Mouse (Mus musculus) CH12.LX (cell line): ENCODE data around the gene Cobll1. TPM values are rescaled to one million over a fixed set of nuclear protein-coding genes. Genes with fewer than 3 reads are reported as not detected.

Experiments used
- DNase-seq: peaks from one replicate; pipeline ENCODE4 v3.0.0-alpha.2; 2013; ENCODE audit errors: extremely low read depth
- H3K27ac ChIP-seq: 2 replicates; pipeline ENCODE4 v1.5.1; 2012; ENCODE audit warnings: low read depth, mild to moderate bottlenecking, control low read depth, moderate library complexity; ENCODE audit not compliant: insufficient read depth
- H3K27me3 ChIP-seq: replicated peaks from 2 replicates; pipeline ENCODE3; 2012; ENCODE audit warnings: inconsistent platforms
- H3K36me3 ChIP-seq, 2 experiments: replicated peaks in 1 of 2; 2 replicates each; pipeline versions ENCODE3 to v1.6.1; 2012; ENCODE audit warnings: inconsistent platforms in 1 of 2, low read length in 1 of 2, mild to moderate bottlenecking in 1 of 2, mixed read lengths in 1 of 2, moderate library complexity in 1 of 2; ENCODE audit not compliant: control insufficient read depth in 1 of 2, insufficient read depth in 1 of 2
- H3K4me1 ChIP-seq, 2 experiments: 2 replicates each; pipeline ENCODE4 v1.6.1; 2012; ENCODE audit warnings: inconsistent platforms in 1 of 2, moderate library complexity in 1 of 2; ENCODE audit not compliant: insufficient read depth in 2 of 2, control insufficient read depth in 1 of 2
- H3K4me2 ChIP-seq: 2 replicates; pipeline ENCODE4 v1.6.1; 2012; ENCODE audit warnings: low read depth, mild to moderate bottlenecking, control low read depth; ENCODE audit not compliant: poor library complexity, insufficient read depth, severe bottlenecking
- H3K4me3 ChIP-seq, 3 experiments: fragments of 150-350 bp in 1 of 3; sonication (generic) in 1 of 3; replicated peaks in 1 of 3; 2 replicates each; pipeline versions ENCODE3 to v1.5.1; 2011 to 2012; ENCODE audit warnings: low read depth in 2 of 3, low read length in 2 of 3, mild to moderate bottlenecking in 2 of 3, moderate library complexity in 2 of 3, control low read depth in 1 of 3, improper control_type of control experiment in 1 of 3, inconsistent platforms in 1 of 3, mixed read lengths in 1 of 3; ENCODE audit not compliant: poor library complexity in 1 of 3
- H3K79me2 ChIP-seq: replicated peaks from 2 replicates; pipeline ENCODE4 v1.6.1; 2012; ENCODE audit warnings: mild to moderate bottlenecking, moderate library complexity; ENCODE audit not compliant: control insufficient read depth, poor library complexity, insufficient read depth, severe bottlenecking; ENCODE audit errors: extremely low read depth
- H3K9ac ChIP-seq: 2 replicates; pipeline ENCODE4 v1.6.1; 2012; ENCODE audit warnings: low read depth, mild to moderate bottlenecking, control low read depth, moderate library complexity; ENCODE audit not compliant: insufficient read depth
- H3K9me3 ChIP-seq: replicated peaks from 2 replicates; pipeline ENCODE3; 2012; ENCODE audit warnings: low read length, inconsistent platforms, mixed read lengths
- BHLHE40 ChIP-seq: IDR thresholded peaks from 2 replicates; pipeline ENCODE4 v1.6.1; 2011; ENCODE audit warnings: mild to moderate bottlenecking, low read depth, low read length, improper control_type of control experiment
- CHD1 ChIP-seq: IDR thresholded peaks from 2 replicates; pipeline ENCODE4 v1.6.1; 2012; ENCODE audit warnings: low read depth, low read length, improper control_type of control experiment, inconsistent platforms
- CTCF ChIP-seq, 2 experiments: IDR thresholded peaks in 1 of 2; conservative IDR thresholded peaks in 1 of 2; 2 replicates each; pipeline ENCODE4 v1.5.1; 2011 to 2012; ENCODE audit warnings: low read depth in 2 of 2, low read length in 2 of 2, improper control_type of control experiment in 1 of 2, inconsistent platforms in 1 of 2, mild to moderate bottlenecking in 1 of 2, moderate library complexity in 1 of 2
- E2F4 ChIP-seq: IDR thresholded peaks from 2 replicates; pipeline ENCODE4 v1.6.1; 2011; ENCODE audit warnings: low read depth, low read length, improper control_type of control experiment; ENCODE audit not compliant: insufficient replicate concordance
- ELF1 ChIP-seq: IDR thresholded peaks from 2 replicates; pipeline ENCODE4 v1.6.1; 2014; ENCODE audit warnings: low read depth, mild to moderate bottlenecking, inconsistent platforms, low read length, improper control_type of control experiment
- EP300 ChIP-seq: IDR thresholded peaks from 2 replicates; pipeline ENCODE4 v1.6.1; 2011; ENCODE audit warnings: low read length, improper control_type of control experiment
- ETS1 ChIP-seq: conservative IDR thresholded peaks from 2 replicates; pipeline ENCODE4 v1.6.1; 2012; ENCODE audit warnings: low read depth, mild to moderate bottlenecking, inconsistent platforms, low read length, improper control_type of control experiment, moderate library complexity
- GABPA ChIP-seq: IDR thresholded peaks from 2 replicates; pipeline ENCODE4 v1.6.1; 2012; ENCODE audit warnings: low read depth, low read length, improper control_type of control experiment, inconsistent platforms; ENCODE audit not compliant: insufficient replicate concordance
- HCFC1 ChIP-seq: IDR thresholded peaks from 2 replicates; pipeline ENCODE4 v1.6.1; 2012; ENCODE audit warnings: low read depth, mild to moderate bottlenecking, inconsistent platforms, low read length, improper control_type of control experiment
- JUND ChIP-seq: conservative IDR thresholded peaks from 2 replicates; pipeline ENCODE4 v1.6.1; 2011; ENCODE audit warnings: low read depth, low read length, improper control_type of control experiment
- KAT2A ChIP-seq: IDR thresholded peaks from 2 replicates; pipeline ENCODE4 v1.6.1; 2012; ENCODE audit warnings: low read length, improper control_type of control experiment, inconsistent platforms; ENCODE audit not compliant: insufficient replicate concordance
- MAFK ChIP-seq: IDR thresholded peaks from 2 replicates; pipeline ENCODE4 v1.6.1; 2011; ENCODE audit warnings: low read length, improper control_type of control experiment; ENCODE audit not compliant: insufficient replicate concordance
- MAX ChIP-seq: IDR thresholded peaks from 2 replicates; pipeline ENCODE4 v1.6.1; 2011; ENCODE audit warnings: low read length, improper control_type of control experiment
- MEF2A ChIP-seq: IDR thresholded peaks from 2 replicates; pipeline ENCODE4 v1.6.1; 2014; ENCODE audit warnings: low read depth, mild to moderate bottlenecking, inconsistent platforms, low read length, improper control_type of control experiment, borderline replicate concordance
- NELFE ChIP-seq: IDR thresholded peaks from 2 replicates; pipeline ENCODE4 v1.6.1; 2011; ENCODE audit warnings: low read depth, low read length, improper control_type of control experiment
- POLR2AphosphoS2 ChIP-seq: IDR thresholded peaks from 2 replicates; pipeline ENCODE4 v1.6.1; 2011; ENCODE audit warnings: low read depth, low read length, improper control_type of control experiment
- RCOR1 ChIP-seq: conservative IDR thresholded peaks from 2 replicates; pipeline ENCODE4 v1.6.1; 2012; ENCODE audit warnings: low read depth, mild to moderate bottlenecking, inconsistent platforms, low read length, improper control_type of control experiment
- SMC3 ChIP-seq: IDR thresholded peaks from 2 replicates; pipeline ENCODE4 v1.6.1; 2011; ENCODE audit warnings: low read depth, low read length, improper control_type of control experiment
- TBP ChIP-seq: conservative IDR thresholded peaks from 2 replicates; pipeline ENCODE4 v1.6.1; 2011; ENCODE audit warnings: low read depth, low read length, improper control_type of control experiment
- UBTF ChIP-seq: IDR thresholded peaks from 2 replicates; pipeline ENCODE4 v1.6.1; 2012; ENCODE audit warnings: low read depth, mild to moderate bottlenecking, inconsistent platforms, low read length, improper control_type of control experiment, moderate library complexity
- USF1 ChIP-seq: IDR thresholded peaks from 2 replicates; pipeline ENCODE4 v1.6.1; 2014; ENCODE audit warnings: low read depth, mild to moderate bottlenecking, inconsistent platforms, low read length, improper control_type of control experiment
- ZC3H11A ChIP-seq: IDR thresholded peaks from 2 replicates; pipeline ENCODE4 v1.6.1; 2012; ENCODE audit warnings: low read depth, mild to moderate bottlenecking, inconsistent platforms, low read length, improper control_type of control experiment
- ZKSCAN1 ChIP-seq: IDR thresholded peaks from 2 replicates; pipeline ENCODE4 v1.6.1; 2012; ENCODE audit warnings: low read depth, inconsistent platforms, low read length, improper control_type of control experiment, borderline replicate concordance
- ZMIZ1 ChIP-seq: IDR thresholded peaks from 2 replicates; pipeline ENCODE4 v1.6.1; 2012; ENCODE audit warnings: low read depth, mild to moderate bottlenecking, inconsistent platforms, low read length, improper control_type of control experiment
- ZNF384 ChIP-seq: IDR thresholded peaks from 2 replicates; pipeline ENCODE4 v1.6.1; 2012; ENCODE audit warnings: low read depth, low read length, improper control_type of control experiment, inconsistent platforms
- dilution Hi-C: fragments of 300-500 bp; cut with MboI; formaldehyde crosslinking; loops from 2 replicates; pipeline ENCODE4 v1.14.3; 2020; ENCODE audit warnings: low sequenced_read_pairs; ENCODE audit not compliant: extremely low pct_unique_long_range_greater_than_20kb, extremely low pct_ligation_motif_present
- in situ Hi-C: fragments of 300-500 bp; cut with MboI; formaldehyde crosslinking; loops from 3 replicates; pipeline ENCODE4 v1.14.3; 2019; ENCODE audit warnings: low sequenced_read_pairs, low pct_ligation_motif_present, low pct_unique_long_range_greater_than_20kb, mixed read lengths
- polyA plus RNA-seq: library from polyadenylated mRNA; unstranded; fragments of >175 nt; gene quantifications from 2 replicates; pipeline ENCODE4 v1.2.1, GENCODE M21; 2012; ENCODE audit warnings: low read depth; ENCODE audit not compliant: insufficient read length
- total RNA-seq, 2 experiments: library from RNA; depleted of rRNA; stranded (reverse); fragments of 300-350 nt in 1 of 2; fragments of >200 nt in 1 of 2; gene quantifications; 2 replicates each; pipeline ENCODE4 v1.2.3; 2012 to 2014

Gene Cobll1
- total and polyA plus RNA-seq, 3 experiments: 0.67 to 1.9 (median 1.5) TPM

DNA sequence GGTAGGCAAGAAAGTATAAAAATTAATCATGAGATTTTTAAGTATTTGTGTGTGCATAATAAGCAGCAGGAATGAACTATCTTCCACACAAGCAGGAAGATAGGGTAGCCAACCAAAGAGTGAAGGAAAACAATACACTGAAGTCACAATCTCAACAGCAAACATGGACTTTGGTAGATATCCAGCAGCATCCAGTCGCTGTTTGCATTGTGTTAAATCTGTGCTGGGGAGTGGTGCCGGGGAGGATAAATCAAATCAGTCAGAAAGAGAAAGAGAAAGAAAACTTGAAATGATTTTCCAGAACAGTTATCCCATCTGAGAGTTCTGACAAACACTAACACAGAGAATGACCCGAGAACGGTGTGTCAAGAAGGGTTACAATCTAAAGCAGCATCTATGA lies 75.2 kb downstream of the Cobll1 start (continued):
- TF ChIP-seq HCFC1: no peak

DNA sequence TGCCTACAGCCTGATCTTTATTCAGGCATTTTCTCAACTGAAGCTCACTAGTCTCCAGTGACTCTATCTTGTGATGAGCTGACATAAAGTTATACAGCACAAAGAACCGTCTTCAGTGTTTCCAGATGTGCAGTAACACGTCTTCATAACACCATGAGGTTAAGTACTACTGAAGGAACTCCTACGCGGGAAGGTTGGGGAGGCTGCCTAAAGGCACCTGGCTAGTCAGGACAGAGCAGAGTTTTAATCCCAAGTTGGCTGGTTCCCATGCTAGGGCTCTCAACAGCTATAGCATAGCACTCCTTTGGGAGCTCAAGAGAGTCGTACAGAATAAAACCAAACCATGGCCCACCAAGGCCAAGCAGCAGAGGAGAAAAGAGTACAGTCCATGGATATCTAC lies 76.6 kb downstream of the Cobll1 start:
- TF ChIP-seq CTCF (conservative IDR thresholded peaks at IDR 0.05 in 1 of 2, IDR thresholded peaks at IDR 0.05 in 1 of 2; ENCODE audit: low read depth in 2 of 2, low read length in 2 of 2) (no peak), TBP (no peak), HCFC1 (no peak), NELFE (no peak), SMC3 (no peak), KAT2A (no peak), MEF2A (no peak), ELF1 (no peak), USF1 (no peak), CHD1 (no peak), MAFK (no peak), ZC3H11A (no peak), ZMIZ1 (no peak)
- TF ChIP-seq, all 38 proteins: peak for 0
- dilution Hi-C loops: no loop called here

GRCm38 (mm10) chr2:65161715-65162114 lies 77.5 kb downstream of the Cobll1 start:
- Histone ChIP-seq H3K36me3 (no peaks in the 10 kb centered on the region), H3K4me1 (no peaks in the 10 kb centered on the region), H3K79me2 (no peaks in the 10 kb centered on the region), H3K27ac (no peak overlapping the region), H3K9ac (no peak overlapping the region), H3K9me3 (no peaks in the 10 kb centered on the region), H3K4me3 (no peak overlapping the region), H3K27me3 (no peaks in the 10 kb centered on the region), H3K4me2 (no peak overlapping the region)
- no peak for DNase-seq
- dilution Hi-C loops (no loop called here), in situ Hi-C loops (no loop called here)
- no peak for TF ChIP-seq HCFC1
- TF ChIP-seq JUND: no peak
- no peak for TF ChIP-seq BHLHE40
- no peak for TF ChIP-seq ZKSCAN1
- no peak for TF ChIP-seq POLR2AphosphoS2
- TF ChIP-seq GABPA: no peak
- no peak for TF ChIP-seq ZNF384
- no peak for TF ChIP-seq MEF2A
- no peak for TF ChIP-seq UBTF
- TF ChIP-seq MAX: no peak
- no peak for TF ChIP-seq USF1
- TF ChIP-seq ETS1: no peak
- no peak for TF ChIP-seq EP300
- no peak for TF ChIP-seq E2F4
- TF ChIP-seq KAT2A: no peak
- no peak for TF ChIP-seq SMC3
- TF ChIP-seq RCOR1: no peak

More for the DNA sequence above, 76.6 kb downstream of the Cobll1 start:
- Histone ChIP-seq H3K4me2 (no peak overlapping the region), H3K9ac (no peak overlapping the region), H3K79me2 (no peaks in the 10 kb centered on the region), H3K9me3 (no peaks in the 10 kb centered on the region), H3K4me1 (no peaks in the 10 kb centered on the region; a peak in 1 of 4 replicates), H3K4me3 (no peak overlapping the region), H3K36me3 (no peaks in the 10 kb centered on the region), H3K27me3 (no peaks in the 10 kb centered on the region), H3K27ac (no peak overlapping the region)
- DNase-seq: no peak
- in situ Hi-C loops: no loop called here
